Mouse (Mus musculus): Measurements from ENCODE around the gene Pabpc1l.

Gene Pabpc1l

DNA sequence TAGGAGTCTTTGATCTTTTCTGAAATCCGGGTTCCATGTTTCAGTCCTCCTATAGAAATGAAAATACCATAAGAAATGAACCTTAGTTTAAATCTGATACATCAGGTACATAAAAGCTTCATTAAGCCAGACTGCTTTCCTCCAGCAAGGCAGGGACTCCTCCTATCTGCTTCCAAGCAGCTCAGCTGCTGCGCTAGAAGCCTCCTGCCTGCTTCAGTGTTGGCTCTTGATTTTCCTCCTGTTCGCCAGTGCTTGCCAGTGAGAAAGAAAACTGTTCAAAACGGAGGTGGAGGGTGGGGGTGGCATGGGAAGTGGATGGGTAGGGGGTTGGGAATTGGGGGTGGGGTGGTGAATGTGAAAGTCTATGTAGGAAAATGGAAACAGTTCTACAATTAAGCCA is 64.3 kb downstream of the Pabpc1l start:
- DNase-seq, result no peak

DNA sequence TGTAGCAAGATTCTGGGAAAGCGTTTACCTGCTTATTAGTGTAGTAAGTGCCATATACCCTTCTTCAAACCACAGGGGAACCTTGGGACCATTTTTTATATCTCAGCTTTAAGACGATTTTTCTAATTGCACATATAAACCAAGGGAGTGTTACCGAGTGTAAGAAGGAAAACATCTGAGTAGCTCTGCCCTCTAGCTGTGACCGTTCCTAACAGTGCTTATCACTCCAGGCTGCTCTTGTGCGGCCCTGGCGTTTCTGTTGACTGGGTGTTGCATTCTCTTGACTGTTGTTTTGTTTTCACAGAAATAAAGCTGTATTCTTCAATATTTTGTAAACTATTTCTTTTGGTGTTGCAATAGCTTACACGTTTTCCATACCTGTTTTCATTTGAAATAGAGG is 68.9 kb downstream of the Pabpc1l start:
- DNase-seq, result no peak

DNA sequence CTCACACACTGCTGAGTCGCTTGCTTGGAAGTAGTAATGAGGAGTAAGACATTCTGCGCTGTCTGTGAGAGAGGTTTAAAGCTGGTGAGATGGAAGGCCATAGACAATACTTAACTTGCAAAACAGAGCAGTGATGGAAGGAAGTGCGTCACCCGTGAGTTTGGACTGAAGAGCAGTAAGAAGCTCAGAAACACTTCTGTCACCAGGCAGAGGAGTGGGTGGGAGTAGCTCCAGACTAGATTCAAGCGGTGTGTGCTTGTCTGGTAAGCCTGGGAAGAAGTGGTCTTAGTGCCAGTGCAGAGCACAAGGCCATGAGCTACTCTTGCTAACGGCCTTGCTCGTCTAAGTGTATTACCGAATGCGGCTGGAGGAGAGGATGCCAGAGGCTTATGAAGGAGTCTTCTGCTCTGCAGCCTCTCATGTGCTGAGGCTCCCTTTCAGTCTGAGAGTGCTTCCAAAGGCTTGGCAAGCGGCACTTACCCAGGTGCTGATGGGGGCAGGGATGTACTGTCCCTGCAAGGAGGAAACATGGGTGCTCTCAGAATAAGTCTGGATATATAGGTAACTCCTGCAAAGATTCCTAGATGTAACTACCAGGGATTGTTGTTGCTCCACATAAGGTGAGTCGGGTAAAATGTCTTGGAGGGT is 73.5 kb downstream of the Pabpc1l start:
- no peak for DNase-seq
